Mouse (Mus musculus) inflammation-experienced regulatory T-cells, adult 16 weeks (primary cell): ENCODE data around the gene A1cf. TPM values are rescaled to one million over a fixed set of nuclear protein-coding genes. Genes with fewer than 3 reads are reported as not detected.

Experiments used
- polyA plus RNA-seq: library from polyadenylated mRNA; unstranded; fragments of 100-300 nt; shearing (Covaris generic); gene quantifications from one replicate; pipeline ENCODE4 v1.2.1, GENCODE M21; 2017

The A1cf gene
- 0.28 TPM for polyA plus RNA-seq

GRCm38 (mm10) chr19:31868521-31868920 is at the start of gene A1cf:
Gene A1cf, plus strand, starts transcription at chr19:31868764.

Other genes starting within 250 kb of the A1cf start
- not detected for gene Prkg1, start 103.7 kb upstream of the A1cf start, polyA plus RNA-seq
- gene Asah2, start 239.4 kb downstream of the A1cf start, polyA plus RNA-seq, result 0.33 TPM